Mouse (Mus musculus): Measurements from ENCODE around the gene Strbp. TPM values are rescaled to one million over a fixed set of nuclear protein-coding genes. Genes with fewer than 3 reads are reported as not detected.

Strbp gene
- total RNA-seq, 2 experiments from 2014 or later, result 17.4 to 27.2 TPM

DNA sequence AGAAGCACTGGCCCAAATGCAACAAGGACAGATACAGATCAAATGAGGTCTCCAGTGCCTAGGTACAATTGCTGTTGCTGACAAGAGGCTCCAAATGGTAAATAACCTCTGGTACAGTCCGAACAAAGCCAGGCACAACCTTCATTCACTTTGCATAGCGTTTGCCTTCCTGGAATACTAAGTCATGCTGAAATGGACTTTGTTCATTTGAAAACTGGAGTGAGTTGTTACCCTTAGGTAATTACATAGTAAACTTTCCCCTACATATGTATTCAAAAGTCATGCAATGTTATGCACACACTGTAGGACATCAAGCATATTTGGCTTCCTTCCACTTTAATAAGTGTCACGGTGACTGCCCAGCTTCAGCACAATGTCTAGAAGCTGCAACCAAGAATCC, 5.2 kb upstream of the Strbp start:
- ATAC-seq (replicated peaks; ENCODE audit: low FRiP score, poor library complexity, severe bottlenecking), result no peak

DNA sequence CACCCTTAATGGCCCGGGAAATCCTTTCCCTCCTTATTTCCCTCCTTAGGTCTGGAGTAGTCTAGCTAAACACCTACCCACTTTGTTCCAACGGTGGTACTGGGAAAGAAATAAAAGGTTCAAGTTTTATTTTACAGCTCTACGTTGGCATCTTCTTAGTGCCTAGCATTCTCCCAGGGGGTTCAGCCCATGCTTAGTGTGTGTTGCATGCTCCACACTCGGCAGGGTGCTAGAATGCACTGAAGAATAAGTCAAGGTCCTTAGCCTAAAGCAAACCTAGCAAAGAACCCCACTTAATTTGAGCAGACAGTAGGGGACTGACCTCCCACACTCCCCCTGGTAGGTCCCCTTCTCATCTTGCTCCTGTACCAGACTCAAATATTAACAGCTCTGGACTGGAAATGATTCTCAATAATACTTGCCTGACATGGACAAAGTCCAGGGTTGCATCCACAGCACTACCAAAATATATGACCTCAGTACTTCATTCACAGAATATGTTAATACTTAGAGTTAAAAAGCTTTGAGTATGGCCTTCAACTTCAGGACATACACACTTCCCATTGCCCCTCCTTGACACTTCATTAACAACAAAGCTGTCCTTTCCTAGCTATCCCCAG, 592 bp upstream of the Strbp start:
- ATAC-seq (replicated peaks; ENCODE audit: low FRiP score, poor library complexity, severe bottlenecking), result no peak

DNA sequence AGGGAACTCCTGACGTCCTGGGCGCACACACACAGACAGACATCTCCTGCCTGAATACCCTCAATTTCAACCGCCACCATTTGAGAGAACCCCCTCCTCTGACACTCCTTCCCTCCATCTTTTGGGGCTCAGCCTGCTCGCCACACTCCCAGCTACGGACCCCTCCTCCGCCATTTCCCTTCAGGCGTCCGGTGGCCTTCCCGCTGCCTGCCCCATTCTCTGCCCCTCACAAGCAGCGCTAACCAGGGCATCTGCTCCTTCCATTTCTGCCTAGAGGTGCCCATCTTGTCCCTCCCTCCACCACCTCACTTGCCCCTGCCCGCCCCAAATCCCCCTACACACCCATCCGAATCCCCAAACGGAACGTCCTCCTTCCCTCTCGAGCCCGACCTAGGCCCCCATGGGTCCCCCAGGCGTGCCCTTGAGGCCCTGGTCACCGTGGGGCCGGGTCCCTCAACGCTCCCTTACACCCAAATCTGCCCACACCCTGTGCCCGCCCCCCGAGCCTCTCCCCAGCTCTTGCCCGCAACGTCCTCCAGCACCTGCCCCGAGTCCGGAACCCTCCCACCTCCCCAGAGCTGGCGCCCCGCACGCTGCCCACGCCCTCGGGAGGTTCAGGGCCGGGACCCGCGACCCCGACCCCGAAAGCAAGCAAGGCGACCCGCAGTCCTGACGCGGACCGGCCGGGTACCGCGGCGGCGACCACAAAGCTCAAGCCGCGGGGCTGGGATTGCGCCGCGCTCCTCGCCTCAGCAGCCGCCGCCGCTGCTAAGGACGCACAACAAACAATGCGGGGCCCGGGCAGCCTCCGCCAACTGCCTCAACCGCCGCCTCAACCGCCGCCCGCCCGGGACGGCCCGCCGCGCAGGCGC, 1.1 kb downstream of the Strbp start:
- ATAC-seq (replicated peaks; ENCODE audit: low FRiP score, poor library complexity, severe bottlenecking), result peak; percentile 10; the same call in 1 of the 2 replicates

DNA sequence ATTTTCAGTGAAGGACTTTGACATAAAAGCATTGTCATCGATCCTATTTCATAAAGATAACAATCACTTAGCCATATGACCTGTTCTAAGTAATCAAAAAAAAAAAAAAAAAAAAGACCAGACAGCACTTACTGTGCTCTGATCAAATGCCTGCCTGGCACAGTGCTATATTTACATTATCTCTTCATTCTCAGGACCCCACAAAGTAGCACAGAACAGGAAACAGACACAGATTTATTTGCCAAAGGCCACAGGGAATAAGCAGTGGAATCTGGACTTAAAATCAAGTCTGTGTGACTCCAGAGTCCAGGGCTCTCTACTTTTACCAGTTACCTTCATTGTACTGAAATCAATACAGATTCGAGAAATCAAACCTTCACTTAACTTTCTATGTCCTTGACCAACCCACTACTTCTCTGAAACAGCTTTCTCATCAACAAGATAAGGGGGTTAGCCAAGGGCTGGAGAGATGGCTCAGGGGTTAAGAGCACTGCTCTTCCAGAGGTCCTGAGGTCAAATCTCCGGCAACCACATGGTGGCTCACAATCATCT, 14.5 kb downstream of the Strbp start:
- ATAC-seq (replicated peaks; ENCODE audit: low FRiP score, poor library complexity, severe bottlenecking), result no peak

DNA sequence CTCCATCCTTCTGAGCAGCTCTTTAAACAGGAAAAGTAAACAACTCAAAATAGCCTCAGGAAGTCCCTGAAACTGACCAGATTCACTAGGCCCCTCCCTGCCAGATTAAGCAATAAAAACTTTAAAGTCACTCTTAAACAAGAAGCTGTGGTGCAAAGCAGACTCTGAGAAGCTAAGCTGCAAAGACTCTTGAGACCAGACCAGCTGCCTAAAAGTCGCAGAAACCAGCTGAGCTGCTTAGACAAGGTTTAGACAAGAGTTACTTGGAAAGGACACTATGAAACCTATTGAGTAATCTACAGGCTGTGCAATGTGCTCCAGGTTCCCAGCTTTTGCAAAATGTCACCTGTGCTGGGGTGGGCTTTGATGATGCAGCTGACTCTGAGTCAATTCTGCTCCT, 16.6 kb downstream of the Strbp start:
- no peak for ATAC-seq (replicated peaks; ENCODE audit: low FRiP score, poor library complexity, severe bottlenecking)

DNA sequence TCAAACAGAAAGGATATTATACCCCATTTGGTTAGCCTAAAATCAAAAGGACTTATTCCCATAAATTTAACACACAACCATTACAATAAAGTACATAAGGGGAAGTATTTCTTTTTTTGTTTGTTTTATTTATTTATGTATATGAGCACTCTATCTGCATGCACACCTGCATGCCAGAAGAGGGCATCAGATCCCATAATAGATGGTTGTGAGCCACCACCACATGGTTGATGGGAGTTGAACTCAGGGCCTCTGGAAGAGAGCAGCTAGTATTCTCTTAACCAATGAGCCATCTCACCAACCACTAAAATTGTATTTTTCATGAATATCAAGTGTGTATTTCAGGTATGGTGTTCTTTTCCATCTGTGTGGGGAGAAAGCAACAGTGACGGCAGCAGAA, 18.8 kb downstream of the Strbp start:
- ATAC-seq (replicated peaks; ENCODE audit: low FRiP score, poor library complexity, severe bottlenecking), result no peak

DNA sequence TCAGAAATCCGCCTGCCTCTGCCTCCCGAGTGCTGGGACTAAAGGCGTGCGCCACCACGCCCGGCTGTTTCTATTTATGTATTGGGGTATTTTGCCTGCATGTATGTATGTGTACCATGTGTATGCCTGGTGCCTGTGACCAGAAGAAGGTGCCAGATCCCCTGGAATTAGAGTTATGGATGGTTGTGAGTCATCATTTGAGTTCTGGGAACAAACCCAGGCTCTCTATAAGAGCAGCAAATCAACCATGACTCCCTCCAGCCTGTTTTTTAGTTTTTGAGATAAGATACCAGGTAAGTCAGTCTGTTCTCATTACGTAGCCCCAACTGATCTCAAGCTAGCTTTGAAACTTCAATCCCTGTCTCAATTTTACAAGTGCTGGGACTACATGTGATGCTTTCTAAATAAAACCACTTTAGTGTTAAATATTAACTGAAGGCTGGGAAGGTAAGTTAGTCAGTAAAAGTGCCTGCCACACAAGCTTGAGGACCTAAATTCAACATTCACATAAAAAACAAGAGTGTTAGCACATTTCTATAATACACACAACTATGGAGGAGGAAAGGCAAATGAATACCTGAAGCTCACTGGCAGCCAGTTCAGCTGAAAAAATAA, 21.4 kb downstream of the Strbp start:
- no peak for ATAC-seq (replicated peaks; ENCODE audit: low FRiP score, poor library complexity, severe bottlenecking)

DNA sequence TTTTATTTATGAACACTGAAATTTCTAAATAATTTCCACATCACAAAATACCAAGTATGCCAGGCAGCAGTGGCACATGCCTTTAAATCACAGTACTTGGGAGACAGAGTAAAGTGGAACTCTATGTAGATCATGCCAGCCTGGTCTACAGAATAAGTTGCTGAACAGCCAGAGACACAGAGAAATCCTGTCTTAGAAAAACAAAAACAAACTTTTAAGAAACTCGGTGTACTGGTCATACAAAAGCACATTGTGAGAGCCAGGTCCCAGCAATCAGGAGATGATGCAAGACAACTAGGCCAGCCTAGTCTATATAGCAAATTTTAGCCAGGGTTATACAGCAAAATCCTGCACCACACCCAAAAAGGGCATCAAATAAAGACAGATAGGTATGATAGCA, 52.6 kb downstream of the Strbp start:
- no peak for ATAC-seq (replicated peaks; ENCODE audit: low FRiP score, poor library complexity, severe bottlenecking)

DNA sequence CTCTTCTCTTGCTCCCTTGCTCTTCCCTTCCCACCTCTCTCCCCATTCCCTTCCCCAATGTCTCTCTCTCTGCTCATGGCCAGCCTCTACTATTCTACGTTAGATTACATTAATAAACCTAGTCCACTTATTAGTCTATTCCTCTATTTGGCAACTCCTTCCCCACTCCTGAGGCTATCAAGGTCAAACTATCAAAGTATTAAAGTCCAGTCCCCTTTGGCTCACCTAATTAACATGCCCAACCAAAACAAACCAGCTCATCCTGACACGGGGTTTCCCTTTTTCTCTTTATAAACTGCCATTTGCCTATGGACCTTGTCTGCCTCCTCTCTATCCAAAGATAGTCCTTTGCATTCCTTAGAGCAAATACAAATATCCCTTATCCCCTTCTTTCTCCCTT, 54.1 kb downstream of the Strbp start:
- no peak for ATAC-seq (replicated peaks; ENCODE audit: low FRiP score, poor library complexity, severe bottlenecking)

DNA sequence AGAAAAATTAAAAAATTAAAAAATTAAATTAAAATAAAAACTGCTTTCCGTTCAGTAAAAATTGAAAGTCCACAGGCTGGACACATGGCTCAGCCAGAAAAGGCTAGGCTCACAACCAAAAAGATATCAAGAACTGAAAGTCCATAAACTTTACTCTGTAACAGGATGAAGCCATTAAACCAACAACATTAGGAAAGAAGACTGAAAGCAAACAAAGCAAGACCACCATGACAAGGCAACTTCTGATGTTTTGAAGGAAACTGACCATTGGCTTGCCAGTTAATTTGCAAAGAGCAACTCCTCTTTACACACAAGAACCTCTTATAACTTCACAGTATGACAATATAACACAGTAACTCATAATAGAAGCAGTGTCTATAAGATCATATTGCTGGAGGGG, 54.7 kb downstream of the Strbp start:
- no peak for ATAC-seq (replicated peaks; ENCODE audit: low FRiP score, poor library complexity, severe bottlenecking)

DNA sequence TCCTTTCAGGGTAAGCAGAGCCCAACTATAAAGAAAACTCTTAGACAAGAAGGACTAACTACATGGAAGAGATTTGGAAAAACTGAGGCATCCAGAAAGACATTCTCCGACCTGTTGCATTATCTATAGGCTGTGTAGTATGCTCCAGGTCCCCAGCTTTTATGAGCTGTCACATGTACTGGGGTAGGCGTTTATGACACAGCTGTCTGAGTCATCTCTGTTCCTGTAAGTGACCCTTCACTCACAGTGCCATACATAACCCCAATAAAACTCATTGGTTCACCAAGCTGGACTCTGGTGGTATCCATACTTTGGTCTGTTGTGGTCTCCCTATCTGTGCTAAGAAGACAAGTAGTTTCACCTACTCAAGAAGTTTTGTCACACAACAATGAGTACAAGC, 80.3 kb downstream of the Strbp start:
- no peak for ATAC-seq (replicated peaks; ENCODE audit: low FRiP score, poor library complexity, severe bottlenecking)

DNA sequence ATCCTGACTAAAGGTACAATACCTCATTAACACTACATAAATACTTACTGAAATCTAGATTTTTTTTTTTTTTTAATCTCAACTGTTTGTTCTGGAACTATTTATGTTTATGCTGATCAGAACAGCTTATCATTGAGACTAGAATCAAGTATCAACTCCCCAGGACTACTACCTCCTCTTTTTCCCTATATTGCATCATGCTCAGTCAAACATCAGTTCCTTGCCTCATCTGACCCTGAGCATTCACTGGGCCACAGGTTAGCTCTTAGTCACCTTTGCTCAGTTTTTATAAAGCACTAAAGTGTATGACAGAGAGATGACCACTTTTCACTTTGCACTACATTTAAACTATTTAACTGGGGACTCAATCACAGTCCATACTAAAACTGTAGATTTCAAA, 115.7 kb downstream of the Strbp start:
- no peak for ATAC-seq (replicated peaks; ENCODE audit: low FRiP score, poor library complexity, severe bottlenecking)

DNA sequence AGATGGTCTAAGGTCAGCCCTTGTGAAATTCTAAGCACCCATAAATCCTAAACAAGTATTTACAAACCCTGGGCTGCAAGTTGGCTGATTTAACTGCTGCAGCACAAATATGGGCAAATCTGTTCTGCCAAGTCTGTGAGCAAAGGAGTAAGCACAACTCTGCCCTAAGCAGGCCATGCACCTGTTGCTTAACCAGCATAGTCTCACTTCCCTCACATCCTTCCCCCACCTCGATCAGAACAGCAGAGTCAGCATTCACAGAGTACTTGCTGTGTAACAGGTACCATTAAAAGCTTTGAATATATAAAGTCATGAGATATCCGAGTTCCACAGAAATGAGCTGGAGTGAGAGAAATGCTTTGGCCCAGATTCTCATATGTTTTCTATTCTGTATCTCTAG, 125.5 kb downstream of the Strbp start:
- no peak for ATAC-seq (replicated peaks; ENCODE audit: low FRiP score, poor library complexity, severe bottlenecking)

DNA sequence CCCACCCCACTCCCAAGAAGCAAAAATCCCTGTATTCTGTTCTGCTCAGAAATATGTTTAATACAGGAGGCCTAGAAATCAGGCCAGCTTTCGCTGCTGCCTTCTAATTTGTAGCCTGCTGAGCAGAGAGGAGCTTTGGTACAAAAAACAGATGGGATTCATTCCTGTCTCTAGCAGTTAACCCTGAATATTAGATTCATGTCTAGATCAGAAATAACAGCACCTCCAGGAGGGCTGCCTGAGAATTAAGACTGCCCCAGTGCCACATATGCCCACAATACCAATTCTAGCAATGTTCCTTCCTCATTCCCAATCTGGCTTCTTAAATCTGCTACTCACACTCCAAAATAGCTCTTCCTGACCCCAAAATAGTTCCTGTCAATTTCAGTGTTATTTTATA, 127.0 kb downstream of the Strbp start:
- no peak for ATAC-seq (replicated peaks; ENCODE audit: low FRiP score, poor library complexity, severe bottlenecking)

DNA sequence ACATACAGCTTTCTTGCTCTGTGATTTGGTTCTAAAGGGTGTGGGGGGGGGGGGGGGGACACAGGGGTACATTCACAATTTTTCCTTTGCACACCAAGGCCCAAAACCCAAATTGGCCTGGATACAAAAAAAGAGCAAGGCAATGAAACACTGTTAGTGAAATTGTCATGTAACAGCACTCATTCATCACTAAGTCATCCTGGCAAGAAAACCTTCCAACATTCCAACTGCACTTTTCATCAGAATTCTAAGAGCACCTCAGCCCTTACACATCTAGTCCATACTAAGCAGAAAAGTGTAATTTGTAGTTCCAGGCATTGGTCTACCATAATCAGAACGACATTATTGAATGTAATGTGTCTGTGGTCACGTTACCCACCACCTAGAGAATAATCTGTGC, 131.5 kb downstream of the Strbp start:
- no peak for ATAC-seq (replicated peaks; ENCODE audit: low FRiP score, poor library complexity, severe bottlenecking)

DNA sequence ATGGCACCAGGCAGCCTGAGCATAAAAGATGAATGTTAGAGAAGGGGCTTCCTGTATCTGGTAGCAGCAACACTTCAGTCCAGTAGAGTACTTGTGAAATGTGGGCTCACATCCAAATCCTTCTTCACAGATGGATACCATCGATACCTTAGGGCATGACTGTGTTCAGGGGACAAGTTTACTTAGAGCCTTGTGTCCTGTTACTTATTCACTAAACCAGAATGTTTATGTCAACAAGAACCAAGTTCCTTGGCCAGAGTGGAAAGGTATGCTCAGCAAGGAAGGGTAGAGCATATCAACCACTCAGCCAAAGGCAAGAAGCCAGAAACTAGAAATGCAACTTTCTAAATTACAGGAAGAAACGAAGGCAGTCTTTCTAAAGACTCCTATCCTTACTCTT, 133.0 kb downstream of the Strbp start:
- no peak for ATAC-seq (replicated peaks; ENCODE audit: low FRiP score, poor library complexity, severe bottlenecking)

DNA sequence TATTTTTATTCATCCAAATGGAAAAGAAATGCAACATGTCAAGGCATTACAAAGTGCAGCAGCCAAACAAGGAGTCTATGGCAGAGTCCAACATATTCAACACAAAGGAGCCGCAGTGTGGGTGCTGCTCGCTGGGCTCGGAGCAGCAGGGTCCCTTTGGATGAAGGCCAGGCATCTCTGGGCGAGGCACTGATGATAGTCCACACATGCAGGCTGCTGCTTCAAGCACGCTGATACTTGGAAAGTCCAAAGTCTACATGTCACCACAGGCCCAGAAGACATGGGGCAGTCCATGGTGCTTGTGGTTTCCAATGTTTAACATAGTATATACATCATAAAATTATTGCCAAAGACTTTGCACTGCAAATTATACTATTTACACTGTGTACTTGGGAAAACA, 133.8 kb downstream of the Strbp start:
- ATAC-seq (replicated peaks; ENCODE audit: low FRiP score, poor library complexity, severe bottlenecking), result no peak

DNA sequence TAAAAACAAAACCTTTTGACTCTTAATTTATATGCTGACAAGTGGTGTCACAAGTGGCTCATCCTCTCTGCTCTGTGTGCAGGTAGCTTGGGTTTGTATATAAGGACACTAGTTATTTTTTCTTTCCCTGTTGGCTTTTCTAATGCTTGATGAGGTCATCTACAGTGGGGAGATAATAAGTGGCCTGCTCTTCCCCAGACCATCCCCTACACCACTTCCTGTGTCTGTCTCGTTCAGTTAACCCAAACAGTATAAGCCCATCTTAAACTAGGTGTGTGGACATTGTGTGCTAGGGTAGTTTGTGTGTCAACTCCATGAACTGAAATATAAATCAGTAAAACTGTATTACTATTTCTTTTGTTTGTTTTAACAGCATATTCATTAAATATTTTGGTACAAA, 137.6 kb downstream of the Strbp start:
- ATAC-seq (replicated peaks; ENCODE audit: low FRiP score, poor library complexity, severe bottlenecking), result no peak

DNA sequence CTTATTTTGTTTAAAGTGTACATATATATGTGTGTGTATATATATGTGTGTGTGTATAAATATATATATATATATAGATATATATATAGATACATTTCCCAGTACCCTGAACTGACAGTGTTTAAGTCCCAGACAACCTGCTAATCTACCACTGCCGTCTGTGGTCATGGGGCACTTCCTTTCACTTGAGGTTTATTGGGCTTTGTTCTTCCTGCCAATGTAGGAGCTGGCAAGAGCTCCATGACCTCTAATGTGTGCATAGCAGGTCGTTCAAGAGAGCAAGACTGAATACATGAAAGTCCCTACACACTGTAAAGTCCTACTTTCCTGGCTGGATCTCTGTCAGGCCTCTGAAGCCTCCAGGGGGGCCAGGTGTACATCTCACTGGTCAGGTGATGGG, 138.1 kb downstream of the Strbp start:
- no peak for ATAC-seq (replicated peaks; ENCODE audit: low FRiP score, poor library complexity, severe bottlenecking)

DNA sequence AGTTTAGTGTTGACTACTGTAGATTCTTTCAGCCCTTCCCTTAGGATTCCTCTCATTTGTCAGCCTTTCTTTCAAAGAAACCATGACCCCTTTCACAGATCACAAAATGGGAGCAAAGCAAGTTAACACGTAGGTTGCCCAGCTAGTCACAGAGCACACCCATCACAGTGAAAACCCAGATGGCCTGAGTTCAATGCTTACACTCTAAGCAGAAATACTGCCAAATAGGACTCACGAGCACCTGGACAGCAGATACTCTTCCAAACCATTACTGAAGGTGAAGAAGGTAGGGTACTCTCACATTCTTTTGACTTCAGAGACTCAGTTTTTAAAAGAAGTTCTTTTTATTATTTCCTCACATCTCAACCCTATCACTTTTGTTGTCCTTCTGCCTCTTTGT, 147.3 kb downstream of the Strbp start:
- no peak for ATAC-seq (replicated peaks; ENCODE audit: low FRiP score, poor library complexity, severe bottlenecking)

Measured in erythroid progenitor cell, adult 5-6 weeks (primary cell).